Mouse (Mus musculus): Measurements from ENCODE around the gene Ifna15.

DNA sequence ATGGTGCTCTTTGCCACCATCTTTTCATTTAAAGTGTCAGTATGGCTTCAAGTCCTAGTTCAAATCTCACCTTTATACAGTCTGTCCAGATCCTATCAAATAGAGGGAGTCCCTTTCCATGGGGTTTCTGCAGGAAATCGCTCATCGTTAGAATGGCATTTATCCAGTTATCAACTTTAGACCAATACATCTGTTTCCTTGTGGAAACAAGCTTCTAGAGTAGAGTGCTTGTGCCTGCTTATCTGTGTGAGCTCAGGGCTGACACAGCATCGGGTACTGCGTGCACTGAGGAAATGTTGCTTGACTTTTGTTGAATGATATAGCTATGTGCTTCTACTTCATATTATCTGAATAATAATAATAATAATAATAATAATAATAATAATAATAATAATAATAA lies 44.3 kb downstream of the Ifna15 start:
- no peak for TF ChIP-seq CTCF (conservative IDR thresholded peaks at IDR 0.05; ENCODE audit: insufficient read depth, insufficient read length, low read depth, low read length)
- no peak for TF ChIP-seq POLR2A (IDR thresholded peaks at IDR 0.05; ENCODE audit: low read depth, low read length)
